11 mouse cellular contexts compared by ENCODE assay signal in genomic region chr8:43333465-43333864, GRCm38 (mm10). TPM values are rescaled to one million over a fixed set of nuclear protein-coding genes. Genes with fewer than 3 reads are reported as not detected.
DNase-seq lines count a peak whose midpoint lies in the region; ATAC-seq lines count a peak whose summit lies in the region.
"Had no signal": no experiment of that assay in that cellular context is flagged by ENCODE, and none has a peak within 500 bp of the region (broad histone marks: within the 10 kb centered on the region; RNA-seq: fewer than 3 reads in every experiment).

No protein-coding gene starts in this region.

- WGBS in forebrain, embryonic 12.5 days, result 62% methylated on average over 4 of the region's 4 CpGs
- WGBS in forebrain, embryonic 16.5 days, result 67% methylated on average over 4 of the region's 4 CpGs
- WGBS in midbrain, embryonic 10.5 days, result 68% methylated on average over 4 of the region's 4 CpGs
- 71% methylated on average over 4 of the region's 4 CpGs for WGBS in midbrain, embryonic 16.5 days
- 59% methylated on average over 4 of the region's 4 CpGs for WGBS in forebrain, embryonic 13.5 days

- H3K36me3 ChIP-seq in forebrain, embryonic 12.5 days (replicated peaks), result no peaks in the 10 kb centered on the region
- no peaks in the 10 kb centered on the region for H3K36me3 ChIP-seq in forebrain, embryonic 16.5 days (ENCODE audit: control insufficient read depth, insufficient read depth)
- H3K36me3 ChIP-seq in midbrain, embryonic 10.5 days, result no peaks in the 10 kb centered on the region
- no peaks in the 10 kb centered on the region for H3K36me3 ChIP-seq in midbrain, embryonic 16.5 days (ENCODE audit: control insufficient read depth, insufficient read depth, low read length)
- no peaks in the 10 kb centered on the region for H3K36me3 ChIP-seq in forebrain, embryonic 13.5 days (ENCODE audit: poor library complexity, severe bottlenecking)
- H3K36me3 ChIP-seq: liver, embryonic 13.5 days had no signal

- ATAC-seq in forebrain, embryonic 12.5 days (ENCODE audit: low FRiP score), result 0 out of 2 replicates have a peak, but pooled peaks have one; percentile 30
- ATAC-seq in forebrain, embryonic 16.5 days, result no peak
- ATAC-seq in midbrain, embryonic 16.5 days, result no peak
- 0 out of 2 replicates have a peak, but pooled peaks have one; percentile 30 for ATAC-seq in forebrain, embryonic 13.5 days

- no peak overlapping the region for H3K27ac ChIP-seq in forebrain, embryonic 12.5 days
- no peak overlapping the region for H3K27ac ChIP-seq in forebrain, embryonic 16.5 days (ENCODE audit: low read length)
- H3K27ac ChIP-seq in midbrain, embryonic 10.5 days (replicated peaks), result no peak overlapping the region
- H3K27ac ChIP-seq in midbrain, embryonic 16.5 days (ENCODE audit: low read length), result no peak overlapping the region
- no peak overlapping the region for H3K27ac ChIP-seq in forebrain, embryonic 13.5 days
- H3K27ac ChIP-seq: liver, embryonic 13.5 days had no signal

- no peak overlapping the region for H3K9ac ChIP-seq in forebrain, embryonic 12.5 days
- no peak overlapping the region for H3K9ac ChIP-seq in forebrain, embryonic 16.5 days (replicated peaks; ENCODE audit: low read depth, low read length)
- no peak overlapping the region for H3K9ac ChIP-seq in midbrain, embryonic 16.5 days (ENCODE audit: low read depth, low read length)
- H3K9ac ChIP-seq in forebrain, embryonic 13.5 days, result no peak overlapping the region
- H3K9ac ChIP-seq: liver, embryonic 13.5 days had no signal

- H3K4me3 ChIP-seq in forebrain, embryonic 12.5 days (replicated peaks), result no peak overlapping the region
- H3K4me3 ChIP-seq in forebrain, embryonic 16.5 days (replicated peaks; ENCODE audit: low read length), result no peak overlapping the region
- no peak overlapping the region for H3K4me3 ChIP-seq in midbrain, embryonic 10.5 days
- H3K4me3 ChIP-seq in midbrain, embryonic 16.5 days (ENCODE audit: low read depth, low read length), result no peak overlapping the region
- H3K4me3 ChIP-seq in forebrain, embryonic 13.5 days, result no peak overlapping the region
- H3K4me3 ChIP-seq: erythroblast, embryonic 14.5 days; liver, embryonic 13.5 days had no signal

- peak; percentile 29 for DNase-seq in midbrain, embryonic 10.5 days (ENCODE audit: low spot score)
- DNase-seq in retina, postnatal 1 day, result peak; percentile 49
- no peak for DNase-seq in cerebellum, postnatal 4 days (ENCODE audit: low spot score in 2 of 2)
- DNase-seq in cerebellum, adult 11 months, result no peak
- DNase-seq: liver, embryonic 13.5 days had no signal

- no peaks in the 10 kb centered on the region for H3K9me3 ChIP-seq in forebrain, embryonic 12.5 days
- H3K9me3 ChIP-seq in forebrain, embryonic 16.5 days (ENCODE audit: control insufficient read depth, low read length), result no peaks in the 10 kb centered on the region
- H3K9me3 ChIP-seq in midbrain, embryonic 10.5 days (replicated peaks), result no peaks in the 10 kb centered on the region
- H3K9me3 ChIP-seq in midbrain, embryonic 16.5 days (replicated peaks; ENCODE audit: control insufficient read depth, low read length, poor library complexity, severe bottlenecking), result no peaks in the 10 kb centered on the region
- H3K9me3 ChIP-seq in forebrain, embryonic 13.5 days (replicated peaks), result no peaks in the 10 kb centered on the region
- H3K9me3 ChIP-seq: liver, embryonic 13.5 days had no signal

- H3K4me2 ChIP-seq in forebrain, embryonic 12.5 days, result no peak overlapping the region
- H3K4me2 ChIP-seq in forebrain, embryonic 16.5 days (ENCODE audit: low read length), result no peak overlapping the region
- no peak overlapping the region for H3K4me2 ChIP-seq in midbrain, embryonic 16.5 days (ENCODE audit: low read length)
- no peak overlapping the region for H3K4me2 ChIP-seq in forebrain, embryonic 13.5 days
- H3K4me2 ChIP-seq: liver, embryonic 13.5 days had no signal

- no peaks in the 10 kb centered on the region for H3K27me3 ChIP-seq in forebrain, embryonic 12.5 days
- no peaks in the 10 kb centered on the region for H3K27me3 ChIP-seq in forebrain, embryonic 16.5 days (replicated peaks; ENCODE audit: control insufficient read depth, insufficient read depth, low read length)
- H3K27me3 ChIP-seq in midbrain, embryonic 10.5 days (ENCODE audit: low read depth, poor library complexity, severe bottlenecking), result no peaks in the 10 kb centered on the region
- no peaks in the 10 kb centered on the region for H3K27me3 ChIP-seq in midbrain, embryonic 16.5 days (ENCODE audit: control insufficient read depth, insufficient read depth, low read depth, low read length)
- no peaks in the 10 kb centered on the region for H3K27me3 ChIP-seq in forebrain, embryonic 13.5 days
- H3K27me3 ChIP-seq: CH12.LX; liver, embryonic 13.5 days had no signal

- no peaks in the 10 kb centered on the region for H3K4me1 ChIP-seq in forebrain, embryonic 12.5 days
- H3K4me1 ChIP-seq in forebrain, embryonic 16.5 days (replicated peaks; ENCODE audit: control insufficient read depth, insufficient read depth, low read length), result no peaks in the 10 kb centered on the region
- H3K4me1 ChIP-seq in midbrain, embryonic 10.5 days, result no peaks in the 10 kb centered on the region
- no peaks in the 10 kb centered on the region for H3K4me1 ChIP-seq in midbrain, embryonic 16.5 days (ENCODE audit: control insufficient read depth, insufficient read depth, low read length)
- no peaks in the 10 kb centered on the region for H3K4me1 ChIP-seq in forebrain, embryonic 13.5 days
- H3K4me1 ChIP-seq: liver, embryonic 13.5 days had no signal

RNA-seq across cellular contexts. Expression of gene Zfp42, which starts 26.7 kb away (rescaled TPM):
- polyA plus RNA-seq in forebrain, embryonic 12.5 days (2016; fragmentation: Nextera tagmentation; extraction: Ambion mirVana), result not detected in 2 replicates
- not detected in 2 replicates for polyA plus RNA-seq in forebrain, embryonic 16.5 days (2015; fragmentation: Nextera tagmentation; extraction: Ambion mirVana)
- 0.06 and 0.07 TPM in 2 replicates for polyA plus RNA-seq in midbrain, embryonic 10.5 days (2016; fragmentation: Nextera tagmentation; extraction: Ambion mirVana)
- not detected in 2 replicates for polyA plus RNA-seq in midbrain, embryonic 16.5 days (2015; fragmentation: Nextera tagmentation; extraction: Ambion mirVana)
- polyA plus RNA-seq in forebrain, embryonic 13.5 days (2015; fragmentation: Nextera tagmentation; extraction: Ambion mirVana), result not detected in 2 replicates
- polyA plus RNA-seq: erythroblast, embryonic 14.5 days; liver, embryonic 13.5 days had no signal

Comparison
In these comparisons a context has a peak if more than half of its experiments do, and no peak if none do; other contexts are left out.
1. ATAC-seq: peak in forebrain, embryonic 12.5 days (single experiment) and forebrain, embryonic 13.5 days (single experiment); none in forebrain, embryonic 16.5 days (single experiment) and midbrain, embryonic 16.5 days (single experiment).
2. DNase-seq: peak in midbrain, embryonic 10.5 days (single experiment) and retina, postnatal 1 day (single experiment); none in cerebellum, postnatal 4 days (0 of 2) and cerebellum, adult 11 months (single experiment).